ENCODE assay signal across 9 mouse cellular contexts in the genomic region with DNA sequence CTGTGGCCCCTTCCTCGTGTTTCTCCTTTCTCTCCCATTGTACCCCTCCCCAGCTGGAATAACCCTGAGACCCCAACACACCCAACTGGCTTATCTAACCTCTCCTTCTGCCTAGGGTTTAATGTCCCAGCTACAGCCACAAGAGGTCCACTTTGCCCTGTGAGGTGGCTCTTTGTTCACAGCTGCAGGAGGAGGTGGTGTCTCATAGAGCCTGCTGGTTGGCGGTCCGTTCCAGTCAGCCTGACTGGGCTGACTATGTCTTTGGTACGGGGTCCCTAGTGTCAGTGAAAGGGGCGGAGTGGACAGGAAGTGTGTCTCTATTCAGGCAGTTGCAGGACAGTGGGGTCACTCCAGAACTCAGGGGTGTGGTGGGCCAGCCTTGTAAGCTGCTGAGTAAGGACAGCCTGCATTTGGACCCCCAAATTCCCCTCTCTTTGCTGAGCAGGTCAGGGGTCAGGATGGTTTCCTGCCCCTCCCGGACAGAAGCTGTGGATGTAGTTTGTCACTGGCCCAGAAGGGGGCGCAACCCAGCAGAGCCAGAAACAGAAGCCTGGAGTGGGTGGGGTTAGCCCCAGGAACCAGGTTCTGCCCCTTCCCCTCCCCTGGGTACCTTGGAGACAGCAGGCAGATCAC.
A peak's percentile ranks its signal among the peaks of the same experiment; 100 is the strongest.
DNase-seq lines count a peak whose midpoint lies in the region; ATAC-seq and TF ChIP-seq lines count a peak whose summit lies in the region.
"Had no signal": no experiment of that assay in that cellular context is flagged by ENCODE, and none has a peak within 500 bp of the region (broad histone marks: within the 10 kb centered on the region; RNA-seq: fewer than 3 reads in every experiment).

No protein-coding gene starts in this region.

- peak overlapping the region; percentile 78 for H3K27ac ChIP-seq in gastrocnemius, adult 2 months
- H3K27ac ChIP-seq in heart, embryonic 12.5 days (ENCODE audit: poor library complexity, severe bottlenecking), result peak overlapping the region; percentile 80
- H3K27ac ChIP-seq: limb, embryonic 13.5 days had no signal

- H3K36me3 ChIP-seq in heart, embryonic 12.5 days, result no peaks in the 10 kb centered on the region
- H3K36me3 ChIP-seq: limb, embryonic 13.5 days had no signal

- peak; percentile 67 for DNase-seq in gastrocnemius, adult 2 months
- DNase-seq in gastrocnemius, postnatal 36 days, result no peak
- peak; percentile 47 for DNase-seq in NIH3T3 (ENCODE audit: low read depth)
- peak; percentile 43 to 77 for DNase-seq in kidney, postnatal 36 days
- DNase-seq in thymus, postnatal 25 days, result peak; percentile 70

- peaks cover 71% of the 10 kb centered on the region for H3K4me1 ChIP-seq in heart, embryonic 12.5 days (replicated peaks)

- no peaks in the 10 kb centered on the region for H3K27me3 ChIP-seq in heart, embryonic 12.5 days (replicated peaks)
- H3K27me3 ChIP-seq: limb, embryonic 13.5 days had no signal

- intact Hi-C loops in gastrocnemius, adult 2 months (cut with DNase I), result loop anchor here (2.0 kb wide), 1 partner anchor 39 kb away; no protein-coding TSS in a partner anchor
- intact Hi-C loops in gastrocnemius, postnatal 36 days (cut with DNase I), result no loop called here

- 34% methylated on average over 7 of the region's 7 CpGs for WGBS in heart, embryonic 12.5 days

- no peak overlapping the region for H3K4me2 ChIP-seq in heart, embryonic 12.5 days
- H3K4me2 ChIP-seq: limb, embryonic 13.5 days had no signal

- H3K4me3 ChIP-seq in gastrocnemius, adult 2 months, result no peak overlapping the region
- H3K4me3 ChIP-seq in heart, embryonic 12.5 days, result no peak overlapping the region
- H3K4me3 ChIP-seq: limb, embryonic 13.5 days had no signal

- no peaks in the 10 kb centered on the region for H3K9me3 ChIP-seq in heart, embryonic 12.5 days (replicated peaks)
- H3K9me3 ChIP-seq: limb, embryonic 13.5 days had no signal

- TF ChIP-seq CTCF in gastrocnemius, adult 2 months (IDR thresholded peaks at IDR 0.05), result peak; percentile 67

- no peak overlapping the region for H3K9ac ChIP-seq in heart, embryonic 12.5 days
- H3K9ac ChIP-seq: limb, embryonic 13.5 days had no signal

- ATAC-seq in heart, embryonic 12.5 days (ENCODE audit: insufficient number of reproducible peaks, low FRiP score), result peak; percentile 46
- ATAC-seq in megakaryocyte-erythroid progenitor cell, adult 5-6 weeks (replicated peaks; ENCODE audit: low FRiP score, low TSS enrichment, poor library complexity, severe bottlenecking), result 0 out of 2 replicates have a peak, but pooled peaks have one; percentile 6
- no peak for ATAC-seq in frontal cortex, adult (ENCODE audit: low TSS enrichment)

Comparison
In these comparisons a context has a peak if more than half of its experiments do, and no peak if none do; other contexts are left out.
1. DNase-seq: peak in gastrocnemius, adult 2 months (single experiment), NIH3T3 (single experiment), kidney, postnatal 36 days (2 of 2) and thymus, postnatal 25 days (single experiment); none in gastrocnemius, postnatal 36 days (0 of 2).